Mouse (Mus musculus) left cerebral cortex, postnatal 4 days (tissue): ENCODE results near the gene S100a16. TPM values are rescaled to one million over a fixed set of nuclear protein-coding genes. Genes with fewer than 3 reads are reported as not detected.

ENCODE experiments used
- DNase-seq: peaks from one replicate; pipeline ENCODE4 v3.0.0-alpha.2; 2022
- intact Hi-C: fragments of 180-260 bp; cut with DNase I; formaldehyde crosslinking; loops from one replicate; pipeline ENCODE4 v1.15.1; 2025
- total RNA-seq, 2 experiments: library from RNA; stranded (reverse); gene quantifications; 2 replicates each; pipeline ENCODE4 v1.2.3; 2021

S100a16 gene
- total RNA-seq = 10 to 100 TPM; 46.9 to 51.6 TPM

DNA sequence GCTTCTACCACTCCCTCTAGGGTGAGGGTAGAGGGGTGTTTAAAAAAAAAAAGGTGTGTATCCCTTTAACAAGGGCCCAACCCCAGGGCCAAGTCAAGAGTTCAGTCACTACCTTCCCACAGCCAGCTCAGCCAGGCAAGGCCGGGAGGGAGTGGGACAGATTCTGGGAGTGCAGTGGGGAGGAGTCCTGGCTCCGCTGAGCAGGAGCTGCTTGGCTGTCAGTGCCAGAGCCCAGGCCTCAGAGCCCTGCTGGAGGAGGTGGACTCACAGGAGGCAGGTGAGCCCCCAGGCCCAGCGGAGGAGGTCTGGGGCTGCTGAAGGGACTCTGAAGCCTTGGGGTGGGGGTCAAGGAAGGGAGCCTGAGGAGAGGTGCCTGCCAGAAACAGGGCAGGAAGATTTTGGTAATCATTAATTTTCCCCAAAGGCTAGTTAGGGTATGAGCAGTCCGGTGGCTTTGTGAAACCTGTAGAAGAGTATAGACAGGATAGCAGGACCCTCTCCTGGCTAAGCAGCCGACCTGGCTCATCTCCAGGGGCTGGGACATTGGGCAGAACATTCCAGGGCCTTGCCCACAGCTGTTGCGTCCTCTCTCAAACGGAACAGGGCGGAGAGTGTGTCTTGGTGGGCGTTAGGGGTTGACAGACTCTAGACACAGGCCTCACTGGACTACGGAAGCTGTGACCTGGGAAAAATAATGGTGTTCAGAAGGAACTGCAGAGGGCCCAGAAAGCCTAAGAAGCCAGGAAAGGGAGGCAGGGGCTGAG lies at the start of gene S100a16:
S100a16 (plus strand) TSS at position 114 of the 764 bp plus-strand sequence.
- DNase-seq = peak; percentile 48
- intact Hi-C loops = no loop called here

DNA sequence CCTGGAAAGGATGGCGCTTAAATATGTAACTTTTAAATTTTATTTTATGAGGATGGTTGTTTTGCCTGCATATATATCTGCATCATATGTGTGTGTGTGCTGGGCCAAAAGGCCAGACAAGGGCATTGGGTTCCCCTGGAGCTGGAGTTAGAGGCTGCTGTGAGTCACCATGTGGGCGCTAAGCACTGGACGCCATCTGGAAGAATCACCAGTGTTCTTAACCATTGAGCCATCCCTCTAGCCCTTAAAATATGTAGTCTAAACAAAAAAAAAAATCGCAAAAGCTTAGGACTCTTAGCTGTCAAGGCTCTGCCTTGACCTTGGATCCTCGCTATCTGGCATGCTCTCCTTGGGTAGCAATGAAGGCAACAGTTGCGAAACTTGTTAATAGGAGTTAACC lies 48.5 kb upstream of the S100a16 start:
- no peak for DNase-seq
- intact Hi-C loops = no loop called here

DNA sequence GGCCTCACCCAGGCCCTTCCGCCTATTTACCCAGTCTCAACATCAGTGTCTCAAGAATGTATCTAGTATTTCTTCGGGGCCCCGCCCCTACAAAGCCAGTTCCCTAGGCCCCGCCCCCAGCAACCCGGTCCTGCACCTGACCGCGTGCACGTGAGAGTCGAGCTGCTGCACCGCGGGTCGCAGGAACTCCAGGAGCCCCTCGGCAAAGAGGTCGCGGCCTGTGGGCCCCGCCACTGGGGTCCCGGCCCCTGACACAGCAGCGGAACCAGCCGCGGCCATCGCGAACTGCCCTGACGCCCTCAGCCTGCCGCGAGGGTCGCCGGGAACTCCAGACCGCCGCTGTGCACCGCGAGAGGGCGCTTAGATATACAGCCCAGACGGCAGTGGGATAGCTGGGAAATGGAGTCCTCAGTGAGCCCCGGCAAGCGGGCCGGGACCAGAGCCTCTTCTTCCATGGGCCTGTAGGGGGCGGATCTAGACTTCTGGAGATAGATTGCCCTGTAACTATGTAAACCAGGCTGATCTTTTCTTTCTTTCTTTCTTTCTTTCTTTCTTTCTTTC lies 46.3 kb upstream of the S100a16 start, which contains the start of gene Snapin:
Snapin (minus strand) TSS at position 338 of the 561 bp plus-strand sequence.
- intact Hi-C loops = loop anchor here (5.0 kb wide), 2 partner anchors 162 to 217 kb away; partner anchors contain the start of gene S100a7a
- peak; percentile 96 for DNase-seq

DNA sequence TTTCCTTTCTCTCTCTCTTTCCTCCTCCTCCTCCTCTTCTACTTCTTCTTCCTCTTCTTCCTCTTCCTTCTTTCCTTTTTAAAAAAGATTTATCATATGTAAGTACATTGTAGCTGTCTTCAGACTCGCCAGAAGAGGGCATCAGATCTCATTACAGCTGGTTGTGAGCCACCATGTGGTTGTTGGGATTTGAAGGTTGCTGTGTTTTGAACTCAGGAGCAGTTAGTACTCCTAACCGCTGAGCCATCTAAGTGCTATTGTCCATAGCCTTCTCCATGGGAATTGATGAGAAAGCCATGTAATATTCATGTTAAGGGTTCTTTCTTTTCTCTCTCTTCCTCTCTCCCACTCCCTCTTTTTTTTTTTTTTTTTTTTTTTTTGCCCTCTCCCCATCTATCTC lies 45.7 kb upstream of the S100a16 start:
- DNase-seq = no peak

DNA sequence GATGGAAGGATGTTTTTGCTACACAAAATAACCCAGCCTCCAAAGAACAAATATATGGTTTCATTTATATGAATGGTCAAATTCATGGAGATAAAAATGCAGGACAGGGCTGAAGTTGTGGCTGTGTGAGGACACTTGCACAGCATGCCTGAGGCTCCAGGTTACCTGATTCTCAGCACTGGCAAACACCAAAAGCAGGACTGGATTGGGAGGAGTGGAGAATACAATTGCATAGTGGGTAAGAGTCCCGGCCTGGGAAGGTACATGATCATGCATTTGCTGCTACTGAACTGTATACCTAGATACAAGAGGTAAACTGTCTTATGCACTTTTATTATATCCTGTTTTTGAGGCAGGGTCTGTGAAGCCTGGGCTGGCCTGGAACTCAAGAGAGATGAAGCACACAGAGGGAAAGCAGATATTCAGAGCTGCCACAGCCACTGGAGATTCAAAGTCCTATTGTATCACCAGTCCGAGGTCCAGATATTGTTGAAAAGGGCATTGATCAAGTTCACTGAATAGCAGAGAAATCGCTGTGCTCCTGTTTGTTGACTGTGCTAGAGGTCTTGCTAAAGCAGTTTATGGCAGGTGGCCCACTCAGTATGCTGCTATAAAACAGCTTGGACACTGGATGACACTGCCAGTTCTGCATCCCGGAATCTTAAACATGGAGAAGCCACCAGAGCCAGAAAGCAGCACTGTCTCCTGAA lies 43.1 kb upstream of the S100a16 start:
- intact Hi-C loops = loop anchor here (5.0 kb wide), 2 partner anchors 158 to 213 kb away; partner anchors contain the start of gene S100a7a
- no peak for DNase-seq

More for the DNA sequence above, 45.7 kb upstream of the S100a16 start:
- intact Hi-C loops = loop anchor here (5.0 kb wide), 2 partner anchors 161 to 216 kb away; partner anchors contain the start of gene S100a7a

DNA sequence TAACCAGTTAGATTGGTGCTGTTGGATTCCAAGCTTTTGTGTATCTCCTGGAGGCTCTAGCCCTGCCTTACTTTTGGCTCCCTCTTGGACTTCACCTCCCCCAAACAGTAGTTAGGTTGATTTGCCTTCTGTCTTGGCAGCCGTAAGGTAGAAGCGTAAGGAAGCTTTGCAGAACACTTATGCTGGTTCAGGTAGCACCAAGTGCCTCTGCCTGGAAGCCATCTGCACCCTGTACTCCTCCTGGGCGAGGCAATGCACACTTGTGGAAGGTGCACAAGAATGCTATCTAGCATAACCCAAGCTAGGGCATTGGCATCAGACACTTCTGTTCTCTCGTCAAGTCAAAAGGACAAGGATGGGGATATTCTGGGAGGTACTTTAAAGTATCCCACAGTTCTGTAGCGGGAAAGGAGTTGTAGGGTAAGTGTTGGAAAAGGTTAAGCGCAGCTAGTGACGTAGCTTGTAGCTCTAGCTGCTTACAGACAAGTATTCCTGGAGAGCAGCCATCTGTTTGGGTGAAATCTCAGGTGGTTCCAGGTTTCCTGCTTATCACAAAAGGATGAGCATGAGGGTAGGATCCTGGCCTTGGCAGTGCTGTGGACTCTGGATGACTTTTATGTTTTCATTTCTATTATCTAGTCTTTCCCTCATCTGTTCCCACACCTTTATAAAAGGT lies 41.1 kb upstream of the S100a16 start:
- no peak for DNase-seq
- intact Hi-C loops = no loop called here

DNA sequence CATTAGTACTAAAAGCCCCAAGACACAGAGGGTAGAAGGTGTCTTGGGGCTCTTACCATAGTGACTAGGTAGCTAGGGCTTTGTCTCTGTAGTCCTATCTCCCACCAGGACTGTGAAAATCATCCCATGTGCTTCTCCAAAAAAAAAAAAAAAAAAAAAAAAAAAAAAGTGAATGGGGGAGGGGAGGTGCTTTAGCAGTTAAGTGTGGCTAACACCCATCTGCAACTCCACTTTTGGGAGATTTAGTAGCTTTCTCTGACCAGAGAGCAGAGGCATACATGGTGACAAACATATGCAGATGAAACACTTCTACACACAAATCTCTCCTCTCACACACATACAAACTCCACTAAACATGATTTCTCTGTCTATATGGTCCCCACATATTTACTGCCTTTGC lies 39.5 kb upstream of the S100a16 start:
- intact Hi-C loops = no loop called here
- no peak for DNase-seq

DNA sequence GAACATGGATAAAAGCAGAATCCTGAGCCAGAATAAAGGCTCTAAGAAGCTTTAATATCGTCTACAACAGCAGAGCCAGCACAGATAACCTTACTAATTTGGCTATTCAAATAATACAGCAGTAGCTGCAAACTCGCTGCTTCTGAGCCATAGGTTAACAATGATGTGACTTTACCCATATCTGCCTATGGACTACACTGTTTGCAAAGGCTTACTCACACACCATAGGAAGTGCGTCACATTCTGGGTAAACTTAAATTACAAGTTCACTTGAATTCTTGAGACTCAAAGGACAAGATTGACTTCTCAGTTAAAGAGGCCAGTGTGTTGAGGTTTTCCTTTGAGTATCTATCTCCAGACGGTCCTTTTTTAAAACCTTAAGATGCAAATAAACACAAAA lies 33.6 kb upstream of the S100a16 start:
- DNase-seq = no peak
- intact Hi-C loops = loop anchor here (10.0 kb wide), 1 partner anchor 121 kb away; no protein-coding TSS in a partner anchor

DNA sequence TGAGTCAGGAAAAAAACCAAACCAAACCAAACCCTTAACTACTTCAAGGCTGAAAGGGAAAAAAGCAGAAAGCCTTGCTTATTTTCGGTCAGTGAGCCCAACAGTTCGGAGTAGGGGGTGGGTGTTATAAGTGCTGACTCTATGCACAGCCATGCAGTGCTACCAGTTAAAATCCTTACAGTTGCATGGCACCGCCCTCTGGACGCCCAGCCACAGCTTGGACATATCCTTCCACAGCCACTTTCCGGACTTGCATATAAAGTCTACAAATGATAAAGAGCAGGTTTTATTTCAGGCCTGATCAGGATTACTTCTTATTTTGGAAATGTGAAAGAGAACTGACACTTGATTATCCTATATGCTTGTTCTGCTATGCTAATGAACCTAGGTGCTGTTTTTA lies 31.8 kb upstream of the S100a16 start:
- intact Hi-C loops = loop anchor here (10.0 kb wide), 1 partner anchor 120 kb away; no protein-coding TSS in a partner anchor
- DNase-seq = no peak

DNA sequence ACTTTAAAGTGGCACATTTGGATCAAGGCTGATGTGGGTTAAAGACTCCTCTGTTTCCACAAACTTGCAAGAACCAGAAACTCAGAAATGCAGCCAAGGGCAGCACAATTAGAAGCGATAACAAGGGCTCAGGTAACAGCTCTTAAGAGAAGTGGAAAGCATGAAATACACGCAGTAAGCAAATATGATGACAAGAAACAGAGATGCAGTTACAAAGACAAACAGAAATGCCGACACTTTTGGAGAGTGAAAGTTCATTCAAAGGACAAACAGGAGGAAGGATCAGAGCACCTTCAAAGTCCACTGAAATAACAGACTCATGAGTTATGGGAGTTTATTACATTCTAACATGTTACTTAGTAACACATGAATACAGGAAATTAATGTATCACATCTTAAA lies 30.7 kb upstream of the S100a16 start:
- intact Hi-C loops = loop anchor here (10.0 kb wide), 1 partner anchor 118 kb away; no protein-coding TSS in a partner anchor
- DNase-seq = no peak

DNA sequence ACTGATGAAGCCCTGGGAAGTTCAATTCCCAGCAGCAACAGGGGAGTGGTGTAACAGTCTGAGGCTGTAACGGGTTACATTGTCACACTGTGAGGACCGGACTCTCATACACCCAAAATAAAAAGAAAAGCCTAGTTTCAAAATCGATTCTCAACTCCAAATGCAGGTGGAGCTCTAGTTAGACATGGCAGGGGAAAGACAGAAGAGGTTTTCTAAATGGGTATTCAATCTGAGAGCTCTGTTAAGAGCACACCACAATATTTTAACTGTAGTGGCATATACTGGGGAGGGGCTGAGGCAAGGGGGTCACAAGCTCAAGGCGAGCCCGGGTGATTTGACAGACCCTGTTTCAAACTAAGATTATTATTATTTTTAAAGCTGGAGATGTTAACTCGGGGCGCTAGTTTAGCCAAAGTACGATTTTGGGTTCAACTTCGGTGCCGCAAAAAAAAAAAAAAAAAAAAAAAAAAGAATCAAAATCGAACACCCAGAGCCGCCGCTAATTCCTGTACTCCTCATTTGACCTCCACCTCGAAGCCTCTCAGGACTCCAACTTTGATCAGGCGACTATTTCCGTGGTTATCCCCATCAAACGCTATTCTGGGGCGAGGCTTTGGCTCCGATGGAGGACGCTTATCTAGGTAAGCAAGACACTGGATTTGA lies 28.6 kb upstream of the S100a16 start:
- DNase-seq = no peak

DNA sequence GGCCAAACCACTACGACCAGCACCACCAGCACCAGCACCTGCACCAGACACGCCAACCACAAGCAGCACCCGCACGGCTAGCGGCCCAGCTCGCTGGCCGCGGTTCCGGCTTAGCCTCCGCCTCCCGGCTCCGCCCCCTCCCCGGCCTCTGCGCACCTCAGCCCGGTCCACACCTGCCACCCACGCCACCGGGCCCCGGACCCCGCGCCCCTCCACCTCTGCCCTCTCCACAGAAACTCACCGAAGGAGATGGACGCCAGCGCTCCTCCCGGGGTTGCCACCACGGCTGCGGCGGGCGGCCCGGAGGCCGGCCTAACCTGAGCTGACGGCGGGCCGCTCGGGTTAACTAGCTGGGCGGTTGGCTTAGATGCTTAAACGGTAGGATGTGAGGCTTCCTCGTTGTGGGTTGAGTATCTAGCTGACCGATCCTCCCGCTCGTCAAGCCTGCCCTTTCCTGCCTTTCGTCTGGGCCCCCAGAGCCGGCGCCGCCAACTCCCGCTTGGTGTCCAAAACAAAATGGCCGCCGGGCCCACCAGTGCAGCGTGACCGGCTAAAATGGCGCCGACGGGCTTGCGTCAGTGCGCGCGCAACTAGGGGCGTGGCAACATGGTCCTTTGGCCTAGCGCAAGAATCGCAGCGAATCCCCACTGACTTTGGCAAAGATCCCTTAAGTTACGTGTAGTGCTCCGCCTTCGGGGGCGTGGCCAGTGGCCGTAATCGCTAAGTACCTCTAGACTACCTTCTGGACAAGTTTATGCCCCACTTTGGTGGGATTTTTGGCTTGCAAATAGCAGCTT lies 27.9 kb upstream of the S100a16 start, which contains the start of gene Chtop:
Chtop (minus strand) TSS at position 549 of the 797 bp plus-strand sequence.
- intact Hi-C loops = loop anchor here (10.0 kb wide), 1 partner anchor 116 kb away; no protein-coding TSS in a partner anchor
- peak; percentile 100 for DNase-seq

More for the DNA sequence above, 28.6 kb upstream of the S100a16 start:
- intact Hi-C loops = loop anchor here (10.0 kb wide), 1 partner anchor 116 kb away; no protein-coding TSS in a partner anchor

DNA sequence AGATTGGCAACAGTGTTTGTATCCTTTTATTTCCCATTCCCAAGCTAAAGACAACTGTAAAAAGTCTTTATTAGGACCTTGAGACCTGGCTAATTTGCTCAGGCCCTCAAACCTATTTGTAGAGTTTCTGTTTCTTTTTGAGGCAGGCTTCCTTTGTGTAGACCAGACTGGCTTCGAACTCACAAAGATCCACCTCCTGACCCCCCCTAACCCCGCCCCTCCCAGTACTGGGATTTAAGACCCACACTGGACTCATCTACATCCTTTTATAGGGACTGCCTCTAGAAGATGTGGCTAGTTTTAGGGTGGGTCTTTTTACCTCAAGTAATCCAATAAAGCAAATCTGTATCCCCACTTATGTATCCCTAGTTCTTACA lies 27.3 kb upstream of the S100a16 start:
- intact Hi-C loops = loop anchor here (10.0 kb wide), 1 partner anchor 115 kb away; no protein-coding TSS in a partner anchor
- DNase-seq = no peak

DNA sequence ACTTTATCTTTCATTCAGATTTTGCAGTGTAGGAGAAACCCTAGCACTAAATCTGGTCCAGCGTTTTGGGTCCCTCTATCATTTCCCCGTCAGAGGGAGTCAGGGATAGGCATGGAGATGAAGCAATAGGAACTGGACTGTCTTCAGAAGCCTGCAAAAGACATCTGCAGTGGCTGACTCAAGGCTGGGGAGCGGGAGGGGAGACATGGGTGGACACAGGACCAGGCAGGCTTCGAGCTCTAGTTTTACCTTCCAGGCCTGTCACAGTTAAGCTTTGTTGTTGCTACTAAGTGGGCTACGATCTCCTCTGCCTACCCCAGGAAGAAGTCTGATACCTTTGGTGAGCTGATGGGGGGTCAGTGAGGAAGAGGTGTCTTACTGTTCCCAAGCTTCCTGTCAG lies 24.8 kb upstream of the S100a16 start:
- intact Hi-C loops = no loop called here
- DNase-seq = no peak

DNA sequence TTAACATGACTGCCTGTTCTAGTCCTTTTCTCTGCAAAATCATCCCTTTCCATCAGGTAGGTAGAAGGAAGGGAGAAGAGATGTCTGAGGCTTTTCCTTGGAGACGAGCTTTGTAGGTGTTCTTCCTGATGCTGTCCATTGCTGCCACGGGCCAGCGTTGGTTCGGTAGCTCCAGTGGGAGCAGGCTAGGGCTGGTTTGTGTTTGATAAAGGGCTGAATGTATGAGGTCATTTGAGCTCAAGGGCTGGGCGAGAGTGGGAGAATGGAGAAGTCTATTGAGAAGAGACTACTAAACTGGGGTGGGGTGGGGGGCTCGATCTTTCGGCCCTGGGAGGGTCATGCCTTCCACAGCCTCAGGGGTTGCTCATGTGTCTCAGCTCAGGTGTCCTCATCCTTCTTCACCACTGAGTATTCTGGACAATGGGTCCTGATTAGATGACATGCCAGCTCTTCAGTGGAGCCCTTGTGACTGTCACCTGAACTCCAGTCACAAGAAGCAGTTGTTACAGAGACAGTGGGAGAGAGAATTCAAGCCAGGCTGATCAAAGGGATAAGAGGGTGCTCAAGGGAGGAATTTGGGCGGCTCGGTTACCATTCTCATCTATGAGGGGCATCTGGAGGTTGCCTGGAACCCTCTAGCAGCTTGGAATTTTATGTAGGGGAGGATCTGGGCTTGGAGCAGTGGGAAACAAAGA lies 24.0 kb upstream of the S100a16 start:
- no peak for DNase-seq
- intact Hi-C loops = no loop called here

DNA sequence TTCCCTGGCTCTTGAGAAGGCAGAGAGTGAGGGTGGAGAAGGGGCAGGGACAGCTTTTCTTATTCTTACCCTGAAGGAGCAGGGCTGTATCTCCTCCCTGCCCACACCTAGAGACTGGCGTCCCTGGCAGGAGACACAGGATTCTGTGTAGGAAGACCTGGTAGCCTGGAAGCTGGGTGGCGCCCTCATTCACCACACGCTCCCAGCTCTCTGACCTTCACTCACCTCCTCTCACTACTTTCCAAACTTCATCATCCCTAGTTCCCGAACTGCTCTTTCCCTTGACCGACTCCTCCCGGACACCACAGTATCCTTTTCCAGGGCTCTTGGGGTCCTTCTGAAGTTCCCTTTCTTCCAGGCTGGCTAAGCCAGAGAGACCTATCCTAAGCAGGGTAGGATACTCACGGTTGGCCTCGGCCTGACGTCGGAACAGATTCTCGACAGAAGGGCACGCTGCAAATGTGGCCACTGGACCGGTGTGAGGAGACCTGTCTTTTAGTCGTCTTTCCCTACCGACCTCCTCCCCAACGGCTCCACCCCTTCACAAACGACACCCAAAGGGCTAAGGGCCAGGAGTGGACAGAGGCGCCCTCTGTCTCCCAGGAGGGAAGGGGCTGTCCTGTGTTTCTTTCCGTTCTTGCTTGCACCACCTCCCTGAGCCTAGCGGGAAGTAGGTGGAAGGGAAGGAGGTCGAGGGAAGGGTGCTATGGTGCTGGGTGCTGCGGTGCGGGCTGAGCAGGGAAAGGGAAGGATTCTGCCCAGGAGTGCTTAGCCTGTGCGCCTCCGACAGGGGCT lies 23.1 kb upstream of the S100a16 start, which contains the start of the genes S100a1 and S100a13:
S100a1 (minus strand) TSS at position 597 of the 795 bp plus-strand sequence.
S100a13 (plus strand) TSS at position 640 of the 795 bp plus-strand sequence.
- DNase-seq = no peak
- intact Hi-C loops = no loop called here

DNA sequence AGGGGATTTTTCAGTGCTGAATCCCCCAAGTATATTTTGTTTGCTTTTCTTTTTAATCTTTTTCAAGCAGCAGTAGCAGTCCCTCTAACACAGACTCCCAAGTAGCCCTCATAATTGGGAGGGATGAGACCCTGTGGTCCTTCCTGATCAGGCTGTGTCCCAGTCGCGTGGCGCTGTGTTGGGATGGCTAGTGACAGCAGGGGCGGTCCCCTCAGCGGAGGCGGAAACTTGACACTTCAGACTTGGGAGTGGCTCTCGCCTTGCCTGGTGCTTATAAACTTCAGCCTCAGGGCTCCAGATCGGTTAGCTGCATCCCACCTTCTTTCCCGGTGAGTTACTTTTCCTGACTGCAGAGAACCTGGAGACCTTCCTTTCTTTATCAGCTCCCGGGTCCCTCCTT lies 22.4 kb upstream of the S100a16 start:
- no peak for DNase-seq
- intact Hi-C loops = no loop called here
